Mouse (Mus musculus): Measurements from ENCODE around the gene Ep300. TPM values are rescaled to one million over a fixed set of nuclear protein-coding genes. Genes with fewer than 3 reads are reported as not detected.
"Not testable (repeated sequence)": the region's sequence is repeated elsewhere in the genome, so short reads cannot be mapped to it uniquely, and the experiment has no call there.

Ep300 gene
- polyA plus RNA-seq, 2 experiments = 7.5 to 13.4 TPM

DNA sequence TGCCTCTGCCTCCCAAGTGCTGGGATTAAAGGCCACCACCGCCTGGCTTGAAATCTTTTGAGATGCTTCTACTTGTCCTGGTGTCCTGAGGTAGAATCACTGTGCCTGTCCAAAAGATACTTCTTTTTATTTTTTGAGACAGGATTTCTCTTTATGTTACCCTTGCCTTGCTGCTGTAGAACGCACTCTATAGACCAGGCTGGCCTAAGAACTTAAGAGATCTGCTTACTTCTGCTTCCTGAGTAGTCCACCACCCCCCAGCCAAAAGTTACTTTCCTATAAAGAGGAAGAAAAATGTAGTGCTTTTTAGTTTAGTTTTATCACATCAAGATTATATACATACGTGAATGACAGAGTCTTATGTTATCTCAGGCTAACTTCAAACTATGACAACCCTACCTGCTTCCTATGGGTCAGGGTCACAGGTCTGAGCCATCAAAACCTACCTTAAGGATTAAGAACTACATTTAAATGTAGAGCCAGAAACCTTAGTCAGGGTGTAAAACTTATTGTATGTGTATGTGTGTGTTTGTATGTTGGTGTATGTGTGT lies 9.1 kb downstream of the Ep300 start:
- no peaks in the 10 kb centered on the region for H3K27me3 ChIP-seq (ENCODE audit: control insufficient read depth, insufficient read depth, low read length)
- H3K4me2 ChIP-seq (ENCODE audit: low read depth) = no peak overlapping the region
- TF ChIP-seq CTCF (IDR thresholded peaks at IDR 0.05; ENCODE audit: low read depth) = no peak
- no peak for TF ChIP-seq EP300 (IDR thresholded peaks at IDR 0.05; ENCODE audit: low read depth)
- ATAC-seq (ENCODE audit: insufficient read depth) (no peak), DNase-seq (ENCODE audit: low read depth in 3 of 3, low spot score in 3 of 3) (no peak)
- no peak overlapping the region for H3K4me3 ChIP-seq (ENCODE audit: insufficient read depth in 1 of 2, low read depth in 2 of 2, low read length in 2 of 2)
- no peaks in the 10 kb centered on the region for H3K9me3 ChIP-seq (ENCODE audit: control insufficient read depth, low read length)
- no peak overlapping the region for H3K27ac ChIP-seq
- H3K4me1 ChIP-seq (replicated peaks; ENCODE audit: control insufficient read depth in 2 of 2, insufficient read depth in 2 of 2, low read length in 1 of 2) = no peaks in the 10 kb centered on the region; a peak in 1 of 4 replicates
- peaks cover 12% of the 10 kb centered on the region for H3K36me3 ChIP-seq (replicated peaks; ENCODE audit: control insufficient read depth, insufficient read depth, low read depth)
- no peak overlapping the region for H3K9ac ChIP-seq (replicated peaks)
- WGBS (ENCODE audit: insufficient replicate concordance) = 63% methylated on average over 3 of the region's 3 CpGs

DNA sequence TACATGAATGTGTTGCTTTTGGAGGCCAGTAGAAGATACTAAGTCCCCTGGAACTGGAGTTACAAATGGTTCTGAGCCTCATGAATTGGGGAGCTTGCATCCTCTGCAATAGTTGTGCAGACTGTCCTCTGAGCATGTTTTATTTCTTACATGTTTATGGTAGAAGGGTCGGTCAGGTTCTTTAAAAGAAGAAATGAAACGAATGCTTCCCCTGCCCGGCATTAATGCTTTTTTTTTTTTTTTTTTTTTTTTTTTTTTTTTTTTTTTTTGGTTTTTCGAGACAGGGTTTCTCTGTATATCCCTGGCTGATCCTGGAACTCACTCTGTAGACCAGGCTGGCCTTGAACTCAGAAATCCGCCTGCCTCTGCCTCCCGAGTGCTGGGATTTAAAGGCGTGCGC lies 13.6 kb downstream of the Ep300 start:
- H3K9me3 ChIP-seq (ENCODE audit: control insufficient read depth, low read length); H3K4me1 ChIP-seq (replicated peaks; ENCODE audit: control insufficient read depth in 2 of 2, insufficient read depth in 2 of 2, low read length in 1 of 2); H3K27ac ChIP-seq; H3K9ac ChIP-seq (replicated peaks); DNase-seq (ENCODE audit: low read depth in 3 of 3, low spot score in 3 of 3); H3K27me3 ChIP-seq (ENCODE audit: control insufficient read depth, insufficient read depth, low read length); H3K4me3 ChIP-seq (ENCODE audit: insufficient read depth in 1 of 2, low read depth in 2 of 2, low read length in 2 of 2); ATAC-seq (ENCODE audit: insufficient read depth); H3K4me2 ChIP-seq (ENCODE audit: low read depth): not testable (repeated sequence)
- WGBS (ENCODE audit: insufficient replicate concordance) = 86% methylated on average over 8 of the region's 8 CpGs
- H3K36me3 ChIP-seq (replicated peaks; ENCODE audit: control insufficient read depth, insufficient read depth, low read depth) = peaks cover 24% of the 10 kb centered on the region

DNA sequence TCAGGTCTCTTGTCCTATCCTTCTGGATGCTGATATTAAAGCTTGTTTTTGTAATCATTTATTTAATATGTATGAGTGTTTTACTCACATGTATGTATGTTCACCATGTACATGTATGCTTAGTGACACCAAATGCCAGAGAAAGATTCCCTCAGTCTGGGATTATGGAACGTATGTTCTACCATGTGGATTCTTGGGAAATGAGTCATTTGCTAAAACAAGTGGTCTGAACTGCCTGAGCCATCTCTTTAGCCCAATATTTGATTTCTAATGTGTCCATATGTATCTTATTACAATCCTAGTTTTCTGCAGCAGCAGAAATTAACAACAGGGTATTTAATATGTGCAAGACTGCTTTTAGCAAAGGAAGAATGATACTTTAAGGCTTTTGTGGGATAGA lies 20.1 kb downstream of the Ep300 start:
- Histone ChIP-seq H3K9ac (replicated peaks) (no peak overlapping the region), H3K36me3 (replicated peaks; ENCODE audit: control insufficient read depth, insufficient read depth, low read depth) (peaks cover 49% of the 10 kb centered on the region), H3K4me3 (ENCODE audit: insufficient read depth in 1 of 2, low read depth in 2 of 2, low read length in 2 of 2) (no peak overlapping the region), H3K4me2 (ENCODE audit: low read depth) (no peak overlapping the region), H3K27me3 (ENCODE audit: control insufficient read depth, insufficient read depth, low read length) (no peaks in the 10 kb centered on the region), H3K4me1 (replicated peaks; ENCODE audit: control insufficient read depth in 2 of 2, insufficient read depth in 2 of 2, low read length in 1 of 2) (no peaks in the 10 kb centered on the region), H3K27ac (no peak overlapping the region), H3K9me3 (ENCODE audit: control insufficient read depth, low read length) (no peaks in the 10 kb centered on the region)
- TF ChIP-seq CTCF (IDR thresholded peaks at IDR 0.05; ENCODE audit: low read depth) (no peak), EP300 (IDR thresholded peaks at IDR 0.05; ENCODE audit: low read depth) (no peak)
- DNase-seq (ENCODE audit: low read depth in 3 of 3, low spot score in 3 of 3) = no peak
- no peak for ATAC-seq (ENCODE audit: insufficient read depth)
- WGBS (ENCODE audit: insufficient replicate concordance) = 81% methylated on average over 1 of the region's 1 CpGs

DNA sequence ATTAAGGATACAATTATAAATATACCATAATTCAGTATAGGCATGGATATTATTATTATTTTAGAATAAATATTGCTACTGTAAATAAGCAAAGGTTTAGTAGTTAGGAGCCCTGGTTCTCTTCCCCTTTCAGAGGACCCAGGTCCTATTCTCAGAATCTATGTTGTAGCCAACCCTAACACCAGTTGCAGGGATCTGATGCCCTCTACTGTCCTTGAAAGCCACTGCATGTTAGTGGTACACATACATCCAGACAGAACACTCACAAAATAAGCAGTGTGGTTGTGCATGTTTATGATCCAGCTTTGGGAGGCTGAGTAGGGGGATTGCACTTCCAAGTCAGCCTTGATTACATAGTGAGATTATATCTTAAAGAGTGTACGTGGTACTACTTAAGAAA lies 21.5 kb downstream of the Ep300 start:
- WGBS (ENCODE audit: insufficient replicate concordance) = 75% methylated on average over 1 of the region's 1 CpGs
- H3K27me3 ChIP-seq (ENCODE audit: control insufficient read depth, insufficient read depth, low read length) = no peaks in the 10 kb centered on the region
- no peak overlapping the region for H3K4me2 ChIP-seq (ENCODE audit: low read depth)
- H3K36me3 ChIP-seq (replicated peaks; ENCODE audit: control insufficient read depth, insufficient read depth, low read depth) = peaks cover 54% of the 10 kb centered on the region
- H3K9ac ChIP-seq (replicated peaks) = no peak overlapping the region
- TF ChIP-seq EP300 (IDR thresholded peaks at IDR 0.05; ENCODE audit: low read depth) (0 out of 2 replicates have a peak, but pooled peaks have one; percentile 3), CTCF (IDR thresholded peaks at IDR 0.05; ENCODE audit: low read depth) (peak; percentile 82)
- no peaks in the 10 kb centered on the region for H3K4me1 ChIP-seq (replicated peaks; ENCODE audit: control insufficient read depth in 2 of 2, insufficient read depth in 2 of 2, low read length in 1 of 2)
- ATAC-seq (ENCODE audit: insufficient read depth) = 0 out of 2 replicates have a peak, but pooled peaks have one; percentile 26
- no peaks in the 10 kb centered on the region for H3K9me3 ChIP-seq (ENCODE audit: control insufficient read depth, low read length)
- H3K4me3 ChIP-seq (ENCODE audit: insufficient read depth in 1 of 2, low read depth in 2 of 2, low read length in 2 of 2) = no peak overlapping the region
- H3K27ac ChIP-seq = no peak overlapping the region
- DNase-seq (ENCODE audit: low read depth in 3 of 3, low spot score in 3 of 3) = peak; percentile 17 to 41 (median 33)

DNA sequence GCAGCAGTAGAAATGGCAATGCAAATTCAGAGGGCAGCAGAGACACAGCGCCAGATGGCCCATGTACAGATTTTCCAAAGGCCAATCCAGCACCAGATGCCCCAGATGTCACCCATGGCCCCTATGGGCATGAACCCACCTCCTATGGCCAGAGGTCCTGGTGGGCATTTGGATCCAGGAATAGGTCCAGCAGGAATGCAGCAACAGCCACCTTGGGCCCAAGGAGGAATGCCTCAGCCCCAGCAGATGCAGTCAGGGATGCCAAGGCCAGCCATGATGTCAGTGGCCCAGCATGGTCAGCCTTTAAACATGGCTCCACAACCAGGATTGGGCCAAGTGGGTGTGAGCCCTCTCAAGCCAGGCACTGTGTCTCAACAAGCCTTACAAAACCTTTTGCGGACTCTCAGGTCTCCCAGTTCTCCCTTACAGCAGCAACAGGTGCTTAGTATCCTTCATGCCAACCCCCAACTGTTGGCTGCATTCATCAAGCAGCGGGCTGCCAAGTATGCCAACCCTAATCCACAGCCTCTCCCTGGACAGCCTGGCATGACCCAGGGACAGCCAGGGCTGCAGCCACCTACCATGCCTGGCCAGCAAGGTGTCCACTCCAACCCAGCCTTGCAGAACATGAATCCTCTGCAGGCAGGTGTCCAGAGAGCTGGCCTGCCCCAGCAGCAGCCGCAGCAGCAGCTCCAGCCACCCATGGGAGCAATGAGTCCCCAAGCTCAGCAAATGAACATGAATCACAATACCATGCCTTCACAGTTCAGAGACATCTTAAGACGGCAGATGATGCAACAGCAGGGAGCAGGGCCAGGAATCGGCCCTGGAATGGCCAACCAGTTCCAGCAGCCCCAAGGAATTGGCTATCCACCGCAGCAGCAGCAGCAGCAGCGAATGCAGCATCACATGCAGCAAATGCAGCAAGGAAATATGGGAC lies 64.6 kb downstream of the Ep300 start:
- Histone ChIP-seq H3K36me3 (replicated peaks; ENCODE audit: control insufficient read depth, insufficient read depth, low read depth) (peaks cover 58% of the 10 kb centered on the region), H3K27me3 (ENCODE audit: control insufficient read depth, insufficient read depth, low read length) (no peaks in the 10 kb centered on the region), H3K9ac (replicated peaks) (no peak overlapping the region), H3K4me2 (ENCODE audit: low read depth) (no peak overlapping the region), H3K27ac (no peak overlapping the region), H3K9me3 (ENCODE audit: control insufficient read depth, low read length) (no peaks in the 10 kb centered on the region), H3K4me1 (replicated peaks; ENCODE audit: control insufficient read depth in 2 of 2, insufficient read depth in 2 of 2, low read length in 1 of 2) (no peaks in the 10 kb centered on the region), H3K4me3 (ENCODE audit: insufficient read depth in 1 of 2, low read depth in 2 of 2, low read length in 2 of 2) (no peak overlapping the region)
- ATAC-seq (ENCODE audit: insufficient read depth) (no peak), DNase-seq (ENCODE audit: low read depth in 3 of 3, low spot score in 3 of 3) (no peak)
- WGBS (ENCODE audit: insufficient replicate concordance) = 85% methylated on average over 8 of the region's 8 CpGs
- TF ChIP-seq EP300 (IDR thresholded peaks at IDR 0.05; ENCODE audit: low read depth) = no peak
- TF ChIP-seq CTCF (IDR thresholded peaks at IDR 0.05; ENCODE audit: low read depth) = no peak

Data from liver, embryonic 14.5 days (tissue).